Mouse (Mus musculus): ENCODE measurements around the gene Grip2.

DNA sequence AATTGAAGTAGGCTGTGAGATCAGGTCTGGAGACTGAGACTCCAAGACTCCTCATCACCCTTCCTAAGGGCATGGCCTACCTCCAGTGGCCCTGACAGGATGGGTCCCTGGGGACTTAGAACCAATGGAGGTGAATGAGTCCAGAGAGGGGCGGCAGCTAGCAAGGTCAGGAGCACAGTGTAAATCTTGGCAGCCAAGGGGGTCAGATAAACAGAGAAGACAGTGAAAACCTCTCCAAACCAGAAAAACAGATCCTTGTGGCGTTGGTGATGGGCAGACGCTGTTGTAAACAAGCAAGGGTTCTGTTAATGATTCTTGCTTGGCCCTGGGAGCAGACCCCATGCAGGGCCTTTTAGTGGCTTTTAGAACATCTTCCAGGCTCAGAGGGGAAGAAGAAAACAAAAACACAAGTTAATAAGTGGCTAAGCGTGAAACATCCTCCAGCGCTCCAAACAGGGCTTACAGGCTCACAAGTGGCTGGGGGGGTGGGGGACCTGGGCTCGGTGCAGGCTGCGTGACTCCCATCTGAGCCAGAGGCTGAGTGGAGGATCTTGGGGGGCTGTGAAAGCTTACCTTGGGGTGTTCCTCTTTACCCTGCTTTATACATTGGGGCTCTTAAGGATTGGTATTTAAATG, 81.0 kb downstream of the Grip2 start:
- no peak for TF ChIP-seq CTCF (conservative IDR thresholded peaks at IDR 0.05; ENCODE audit: insufficient read depth, insufficient read length, low read depth, low read length)
- TF ChIP-seq POLR2A (IDR thresholded peaks at IDR 0.05; ENCODE audit: low read depth, low read length): no peak
